Mouse (Mus musculus) spleen, embryonic (tissue): ENCODE measurements at regions not wholly inside any gene's neighbourhood (a gene's known extent, or its start where the extent isn't known, plus 50 kb on each side); places are given as distances from the start of the nearest gene placed in this dataset.

Source experiments
- CTCF ChIA-PET: fragments of 350-600 bp; sonication (Branson Sonifier 250); formaldehyde crosslinking; loops from one replicate; lab custom pipeline; 2022; lab: Charles Lee

DNA sequence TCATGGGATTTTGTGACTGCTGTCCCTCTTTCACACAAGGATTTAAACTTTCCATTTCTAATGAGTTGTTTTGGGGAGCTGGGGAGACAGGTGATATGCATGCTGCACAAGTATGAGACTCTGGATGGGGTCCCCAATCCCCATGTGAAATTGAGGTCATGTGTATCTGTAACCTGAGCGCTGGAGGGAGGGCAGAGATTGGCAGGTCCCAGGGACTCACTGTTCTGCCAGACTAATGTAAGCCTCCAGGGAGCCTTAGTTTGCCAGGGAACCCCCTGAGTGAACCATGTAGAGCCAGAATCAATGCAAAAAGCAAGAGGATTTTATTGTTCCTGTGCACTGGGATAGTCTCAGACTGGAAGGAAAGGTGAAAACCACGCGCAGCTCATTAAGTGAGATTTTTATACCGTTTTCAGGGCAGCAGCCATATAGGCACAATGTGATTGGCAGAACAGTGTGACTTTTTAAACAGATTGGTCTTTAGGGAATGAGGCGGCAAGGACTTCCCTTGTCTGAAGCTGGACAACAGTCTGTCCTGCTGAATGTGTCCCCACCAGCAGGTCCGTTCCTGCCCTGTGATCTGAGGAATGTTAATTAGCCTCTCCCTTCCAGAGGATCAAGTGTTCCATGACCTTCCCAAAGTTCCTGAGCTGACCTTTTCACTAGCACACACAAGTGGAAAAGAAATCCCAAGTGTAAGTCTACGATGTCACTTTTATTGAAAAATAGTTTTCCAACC is 59.9 kb upstream of the Oxgr1 start:
- CTCF ChIA-PET, result no interaction called here

DNA sequence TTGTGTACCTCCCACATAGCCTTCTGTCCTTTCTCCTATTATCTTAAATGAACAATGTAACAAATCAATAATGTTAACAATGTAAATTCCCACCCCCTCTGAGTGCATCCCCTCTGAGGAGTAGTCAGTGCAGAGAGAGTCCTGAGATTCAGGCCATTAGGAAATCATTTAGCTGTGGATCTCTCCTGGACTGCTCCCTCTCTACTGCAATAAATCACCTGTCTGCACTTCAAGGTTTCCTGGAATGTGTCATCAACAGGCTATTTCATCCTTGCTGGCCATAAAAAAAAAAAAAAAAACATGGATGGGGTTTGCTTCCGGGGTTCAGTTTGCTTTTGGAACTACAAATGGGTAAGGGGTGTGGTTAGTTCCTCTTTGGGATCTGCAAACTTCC is 60.5 kb upstream of the Oxgr1 start:
- CTCF ChIA-PET, result no interaction called here

DNA sequence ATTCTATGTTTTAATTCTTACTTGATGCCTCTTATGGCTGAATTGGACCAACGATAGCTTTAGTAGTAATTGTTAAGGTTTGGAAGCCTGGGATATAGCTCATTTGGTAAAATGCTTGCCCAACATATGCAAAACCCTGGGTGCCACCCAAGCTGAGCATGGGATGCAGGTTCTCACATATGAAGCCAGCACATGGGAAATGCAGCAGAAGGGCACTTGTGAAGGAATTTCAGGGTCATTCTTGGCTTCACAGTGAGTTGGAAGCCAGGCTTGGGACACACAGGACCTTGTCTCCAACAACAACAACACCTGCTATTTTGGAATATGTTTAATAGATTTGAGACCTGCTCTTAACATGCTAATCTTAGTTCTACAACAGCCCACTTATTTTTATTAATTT is 67.6 kb upstream of the Oxgr1 start:
- CTCF ChIA-PET, result no interaction called here

DNA sequence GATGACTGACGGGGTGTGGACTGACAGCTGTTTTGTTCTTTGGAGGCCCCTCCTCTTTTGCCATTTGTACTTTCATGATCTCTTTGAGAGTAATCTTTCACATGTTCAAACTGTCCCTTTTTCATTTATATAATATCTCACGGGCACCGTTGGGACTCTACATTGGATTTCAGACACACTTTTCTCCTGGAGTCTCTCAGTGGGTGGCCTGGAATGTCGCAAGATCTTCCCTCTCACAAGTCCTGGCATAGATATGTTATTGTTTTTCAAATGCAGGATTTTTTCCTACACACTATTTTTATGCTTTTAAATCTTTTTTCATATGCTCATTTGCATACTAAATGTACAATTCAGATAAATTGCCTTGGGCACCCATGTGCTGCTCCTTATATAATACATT is 71.1 kb upstream of the Oxgr1 start:
- CTCF ChIA-PET, result no interaction called here

DNA sequence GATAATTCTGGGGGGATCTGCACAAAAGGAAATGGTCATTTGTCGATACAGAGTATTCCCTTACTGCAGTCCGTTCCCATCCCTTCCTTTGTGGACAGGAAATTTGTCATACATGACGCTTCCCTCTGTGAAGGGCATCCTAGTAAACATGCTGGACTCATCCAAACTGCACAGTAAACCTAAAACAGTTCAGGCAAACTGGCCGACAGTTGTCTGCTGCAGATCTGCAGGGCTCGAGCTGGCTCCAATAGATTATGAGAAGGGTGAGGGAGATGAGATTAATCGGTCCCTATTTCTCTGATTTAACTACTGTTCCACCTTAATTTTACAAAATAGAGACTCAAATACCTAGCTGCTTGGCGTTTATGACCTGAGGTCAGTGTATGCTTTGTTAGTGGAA is 76.3 kb upstream of the Oxgr1 start:
- CTCF ChIA-PET, result no interaction called here

DNA sequence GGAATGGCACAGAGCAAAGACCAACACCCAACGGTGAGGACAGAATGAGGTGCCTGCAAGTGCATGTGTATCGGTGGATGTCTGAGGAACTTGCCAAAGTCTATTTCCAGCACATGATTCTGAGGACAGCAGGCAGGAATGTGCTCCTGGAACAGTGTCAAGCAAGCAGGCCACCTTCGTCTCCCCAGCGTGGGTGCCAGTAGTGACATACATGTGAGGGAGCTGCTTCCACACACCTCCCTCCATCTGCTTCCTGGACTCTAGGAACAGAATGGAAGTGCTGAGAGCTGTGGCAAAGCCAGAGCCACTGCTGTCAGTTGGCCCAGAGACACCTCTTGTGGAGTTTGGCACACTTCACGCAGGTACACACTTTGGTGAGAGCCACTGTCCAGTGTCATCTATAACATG is 76.9 kb upstream of the Oxgr1 start:
- CTCF ChIA-PET, result no interaction called here

DNA sequence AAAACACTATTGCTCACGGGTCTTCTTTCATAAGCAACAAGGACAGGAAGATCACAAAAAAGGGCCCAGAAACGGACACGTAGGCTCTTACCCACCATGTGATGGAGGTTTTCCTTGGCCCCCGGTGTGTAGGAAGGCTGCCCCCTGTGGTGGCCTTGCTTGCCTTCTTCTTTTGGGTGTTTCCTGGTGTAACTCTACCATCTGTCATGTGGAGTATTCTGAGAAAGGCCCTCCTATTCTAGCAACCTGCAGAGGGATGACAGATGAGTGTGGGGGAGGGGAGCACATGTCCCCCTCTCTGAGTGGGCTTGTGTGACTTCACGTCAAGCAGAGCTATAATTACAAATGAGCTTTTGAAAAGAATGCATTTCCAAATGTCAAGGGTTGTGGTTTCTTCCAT is 77.3 kb upstream of the Oxgr1 start:
- CTCF ChIA-PET, result no interaction called here

DNA sequence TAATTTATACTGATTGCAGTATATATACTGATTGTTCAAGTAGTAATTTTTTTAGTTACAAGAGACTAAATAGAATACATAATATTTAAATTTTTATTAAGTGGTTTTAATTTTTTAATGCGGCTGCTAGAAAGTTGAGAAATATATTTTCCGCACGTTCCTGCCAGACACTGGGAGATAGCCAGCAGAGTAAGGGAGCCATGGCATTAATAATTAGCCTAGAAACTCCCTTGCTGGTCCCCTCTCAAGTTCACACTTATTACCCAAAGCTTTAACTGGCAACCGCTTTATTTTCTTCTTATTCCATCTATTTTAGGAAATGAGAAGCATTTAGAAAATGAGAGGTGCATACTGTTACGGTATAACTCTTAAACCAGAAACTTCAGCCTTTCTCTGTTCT is 78.0 kb upstream of the Oxgr1 start:
- CTCF ChIA-PET, result no interaction called here

DNA sequence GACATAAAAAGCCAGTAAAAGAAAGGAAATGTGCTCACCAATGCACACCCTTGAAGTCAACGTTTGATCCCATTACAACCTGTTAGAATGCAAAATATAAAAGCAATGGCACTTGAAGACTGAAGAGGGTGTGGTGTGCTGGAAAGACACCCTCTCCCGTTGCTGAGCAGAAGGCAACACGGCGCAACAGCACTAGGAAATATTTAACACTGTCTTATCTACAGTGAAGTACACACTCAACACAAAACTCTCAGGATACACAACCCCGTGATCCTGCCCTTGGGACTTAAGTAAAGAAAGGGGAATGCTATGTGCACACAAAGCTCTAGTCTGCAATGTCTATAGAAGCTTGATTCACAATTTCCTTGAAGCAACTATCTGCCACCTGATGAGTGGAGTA is 83.1 kb upstream of the Oxgr1 start:
- CTCF ChIA-PET, result interaction anchor here (0.6 kb wide), 1 partner anchor 10 kb away, joined by 3 read pairs; no protein-coding TSS in a partner anchor

DNA sequence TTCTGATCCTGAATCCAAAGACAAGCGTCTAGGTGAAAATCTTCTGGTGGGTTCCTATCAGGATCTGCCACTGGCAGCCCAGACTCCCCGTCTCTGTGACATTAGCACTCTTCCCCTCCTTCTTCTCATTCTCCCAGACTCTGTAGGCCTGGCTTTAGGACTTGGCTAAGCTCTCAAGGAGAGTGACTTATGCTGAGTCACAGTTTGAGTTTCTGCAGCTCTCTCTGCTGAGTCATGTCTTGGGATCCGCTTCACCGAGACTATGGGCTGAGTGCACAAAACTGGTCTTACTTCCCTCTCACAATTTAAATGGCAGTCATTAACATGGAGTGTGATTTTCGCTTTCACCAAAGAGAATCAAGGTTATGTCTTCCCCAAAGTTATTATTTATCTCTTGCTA is 85.2 kb upstream of the Oxgr1 start:
- CTCF ChIA-PET, result no interaction called here

DNA sequence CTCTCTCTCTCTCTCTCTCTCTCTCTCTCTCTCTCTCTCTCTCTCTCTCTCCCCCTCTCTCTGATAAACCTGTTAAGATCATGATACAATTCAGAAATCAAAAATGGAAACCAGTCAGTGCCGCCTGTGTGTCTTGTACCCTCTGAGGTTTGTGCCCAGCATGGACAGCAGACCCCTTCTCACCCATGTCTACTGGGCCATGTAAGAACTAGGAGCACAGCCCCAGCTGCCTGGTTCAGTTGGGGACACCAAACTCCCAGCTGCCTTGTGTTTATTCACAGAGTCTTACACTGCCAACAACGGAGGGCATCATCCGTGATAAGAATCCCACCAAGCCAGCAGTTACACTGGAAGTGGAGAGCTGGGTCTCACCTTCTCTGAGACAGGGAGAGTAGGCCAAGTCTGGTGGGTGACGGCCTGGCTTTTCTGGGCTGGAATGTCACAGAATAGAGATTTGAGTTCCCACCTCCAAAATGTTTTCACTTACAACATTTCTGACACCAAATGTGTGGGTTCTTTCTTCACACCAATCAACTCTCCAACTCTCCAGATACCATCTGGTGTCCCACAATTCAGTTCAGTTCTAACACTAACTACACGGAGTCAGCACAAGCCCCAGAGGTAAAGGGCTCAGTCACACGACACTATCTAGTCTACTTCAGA is 92.2 kb upstream of the Oxgr1 start:
- CTCF ChIA-PET, result interaction anchor here (0.7 kb wide), 1 partner anchor 626 kb away, joined by 14 read pairs; no protein-coding TSS in a partner anchor

DNA sequence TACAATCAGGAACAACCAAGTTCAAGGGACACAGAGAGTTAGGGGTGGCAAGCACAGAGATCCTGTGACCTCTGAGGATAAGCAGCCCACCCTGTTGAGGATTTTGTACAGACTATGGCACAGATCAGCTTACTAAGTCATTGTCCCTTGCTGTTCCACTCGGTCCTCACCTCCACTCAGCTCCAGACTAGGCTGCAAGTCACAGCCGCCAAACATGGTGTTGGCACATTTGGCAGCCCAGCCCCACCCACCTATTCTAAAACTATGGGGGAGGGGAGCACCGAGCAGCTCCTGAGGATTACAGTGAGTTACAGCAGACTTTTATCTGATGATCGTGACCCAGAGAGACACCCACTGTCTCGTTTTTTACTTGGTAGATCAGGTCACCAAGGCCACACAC is 93.0 kb upstream of the Oxgr1 start:
- CTCF ChIA-PET, result interaction anchor here (0.7 kb wide), 1 partner anchor 10 kb away, joined by 3 read pairs; no protein-coding TSS in a partner anchor

DNA sequence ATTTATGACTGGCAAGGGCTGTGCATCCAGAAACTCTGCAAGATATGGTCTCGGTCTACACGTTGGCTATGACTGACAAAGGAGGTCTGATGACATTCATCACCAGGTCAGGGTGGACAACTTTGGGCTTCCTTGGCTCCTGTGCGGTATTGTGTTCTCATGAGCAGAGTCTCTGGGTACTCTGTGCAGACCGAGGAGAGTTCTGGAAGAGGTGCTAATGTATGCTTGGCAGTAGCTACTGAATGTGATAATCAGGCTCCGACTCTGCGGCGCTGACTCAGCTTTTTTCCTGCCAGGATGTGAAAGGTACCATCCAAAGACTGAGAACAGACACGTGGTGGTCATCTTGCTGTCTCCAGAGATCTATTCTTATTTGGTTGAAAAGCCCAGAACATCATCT is 94.5 kb upstream of the Oxgr1 start:
- CTCF ChIA-PET, result interaction anchor here (0.6 kb wide), 1 partner anchor 427 kb away, joined by 3 read pairs; no protein-coding TSS in a partner anchor

DNA sequence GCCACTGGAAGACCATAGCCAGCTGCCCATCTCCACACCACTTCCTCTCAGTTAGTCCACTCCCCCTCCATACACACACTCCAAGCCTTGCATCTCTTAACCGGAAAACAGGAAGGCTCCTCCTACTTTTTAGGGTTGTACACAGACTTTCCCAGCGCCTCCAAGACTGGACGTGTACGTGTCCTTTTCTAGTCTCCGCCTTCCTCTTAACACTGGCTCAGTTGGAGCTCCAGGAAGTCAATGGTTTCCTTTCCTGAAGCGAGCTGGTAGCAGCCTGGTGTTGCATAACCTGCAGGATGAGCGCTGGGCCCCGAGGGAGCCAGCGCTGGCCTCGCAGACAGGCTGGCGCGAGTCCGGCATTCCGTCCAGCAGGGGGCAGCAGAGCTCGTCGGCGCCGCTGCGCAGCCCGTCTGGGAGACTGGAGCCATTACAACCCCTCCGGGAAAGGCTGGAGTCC is 95.5 kb upstream of the Oxgr1 start:
- CTCF ChIA-PET, result no interaction called here

DNA sequence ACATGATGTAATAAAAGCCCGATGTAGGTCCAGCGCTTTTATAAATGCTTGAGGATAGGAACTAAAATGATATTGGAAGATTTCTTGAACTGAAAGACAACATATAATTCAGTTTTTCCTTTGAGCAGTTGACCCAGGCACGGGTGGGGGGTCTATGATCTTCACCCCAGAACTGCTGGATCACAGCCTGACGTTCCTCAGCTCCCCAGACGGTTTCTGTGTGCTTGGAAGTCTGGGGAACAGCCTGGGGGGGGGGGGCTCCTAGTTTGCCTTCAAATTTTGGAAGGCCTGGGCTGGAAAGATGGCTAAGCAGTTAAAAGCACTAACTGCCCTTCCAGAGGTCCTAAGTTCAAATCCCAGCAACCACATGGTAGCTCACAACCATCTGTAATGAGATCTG is 96.3 kb upstream of the Oxgr1 start:
- CTCF ChIA-PET, result interaction anchor here (0.6 to 0.7 kb wide), 5 partner anchors 15 to 1510 kb away, joined by 3 to 10 read pairs (median 5); no protein-coding TSS in a partner anchor

DNA sequence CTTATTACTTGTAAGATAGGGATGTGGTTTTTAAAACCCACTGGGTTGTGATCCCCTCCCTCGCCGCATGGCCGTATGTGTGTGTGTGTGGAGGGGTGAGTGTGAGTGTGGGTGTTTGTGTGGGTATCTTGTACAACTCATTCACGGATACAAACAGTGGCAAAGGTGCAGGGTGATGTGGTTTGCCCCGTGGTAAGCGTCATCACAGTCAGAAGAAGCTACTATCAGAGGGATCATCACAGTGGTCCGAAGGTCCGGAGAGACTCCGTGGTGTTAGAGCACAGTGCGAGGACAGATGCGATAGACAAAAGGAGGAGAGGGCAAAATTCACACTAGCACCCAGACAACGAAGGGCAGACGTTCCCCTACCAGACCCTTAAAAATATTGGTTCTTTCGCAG is 97.0 kb upstream of the Oxgr1 start:
- CTCF ChIA-PET, result interaction anchor here (0.7 kb wide), 3 partner anchors 88 to 1509 kb away, joined by 5 to 10 read pairs (median 8); no protein-coding TSS in a partner anchor

DNA sequence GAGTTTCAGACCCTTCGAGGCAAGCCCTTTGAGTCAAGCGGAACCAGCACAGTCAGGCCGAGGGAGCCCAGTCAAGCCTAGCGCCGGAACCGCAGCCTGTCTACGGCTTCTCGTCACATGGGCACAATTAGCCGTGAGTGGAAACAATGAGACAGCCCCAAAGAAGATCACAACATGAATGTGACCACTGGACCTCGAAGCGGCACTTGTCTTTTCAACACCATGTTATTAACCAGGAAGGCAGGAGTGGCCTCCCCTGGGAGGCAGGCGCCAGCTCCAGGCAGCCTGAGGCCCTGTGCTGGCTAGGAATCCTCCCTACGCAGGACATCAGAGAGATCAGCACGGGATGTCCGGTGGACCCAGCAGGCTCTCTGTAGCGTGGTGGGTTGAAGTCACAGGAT is 97.4 kb upstream of the Oxgr1 start:
- CTCF ChIA-PET, result no interaction called here

DNA sequence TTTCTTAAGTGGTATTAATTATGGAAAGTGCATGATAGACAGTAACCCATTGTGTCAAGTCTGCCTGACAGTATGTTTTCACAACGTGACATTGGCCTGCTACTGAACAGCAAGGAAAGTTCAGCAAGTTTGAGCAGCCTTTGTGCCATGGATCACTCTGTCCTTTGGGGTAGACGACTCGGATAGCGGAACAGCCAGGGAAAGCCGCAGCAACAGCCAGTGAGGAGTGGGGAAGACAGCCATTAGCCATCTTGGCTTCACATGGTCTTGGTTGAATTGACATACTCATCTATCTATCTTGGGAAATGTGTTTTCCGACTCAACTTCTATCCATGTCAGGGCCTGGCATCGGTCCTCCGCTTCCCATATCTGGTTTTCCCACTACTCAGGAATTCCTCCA is 98.0 kb upstream of the Oxgr1 start:
- CTCF ChIA-PET, result no interaction called here

DNA sequence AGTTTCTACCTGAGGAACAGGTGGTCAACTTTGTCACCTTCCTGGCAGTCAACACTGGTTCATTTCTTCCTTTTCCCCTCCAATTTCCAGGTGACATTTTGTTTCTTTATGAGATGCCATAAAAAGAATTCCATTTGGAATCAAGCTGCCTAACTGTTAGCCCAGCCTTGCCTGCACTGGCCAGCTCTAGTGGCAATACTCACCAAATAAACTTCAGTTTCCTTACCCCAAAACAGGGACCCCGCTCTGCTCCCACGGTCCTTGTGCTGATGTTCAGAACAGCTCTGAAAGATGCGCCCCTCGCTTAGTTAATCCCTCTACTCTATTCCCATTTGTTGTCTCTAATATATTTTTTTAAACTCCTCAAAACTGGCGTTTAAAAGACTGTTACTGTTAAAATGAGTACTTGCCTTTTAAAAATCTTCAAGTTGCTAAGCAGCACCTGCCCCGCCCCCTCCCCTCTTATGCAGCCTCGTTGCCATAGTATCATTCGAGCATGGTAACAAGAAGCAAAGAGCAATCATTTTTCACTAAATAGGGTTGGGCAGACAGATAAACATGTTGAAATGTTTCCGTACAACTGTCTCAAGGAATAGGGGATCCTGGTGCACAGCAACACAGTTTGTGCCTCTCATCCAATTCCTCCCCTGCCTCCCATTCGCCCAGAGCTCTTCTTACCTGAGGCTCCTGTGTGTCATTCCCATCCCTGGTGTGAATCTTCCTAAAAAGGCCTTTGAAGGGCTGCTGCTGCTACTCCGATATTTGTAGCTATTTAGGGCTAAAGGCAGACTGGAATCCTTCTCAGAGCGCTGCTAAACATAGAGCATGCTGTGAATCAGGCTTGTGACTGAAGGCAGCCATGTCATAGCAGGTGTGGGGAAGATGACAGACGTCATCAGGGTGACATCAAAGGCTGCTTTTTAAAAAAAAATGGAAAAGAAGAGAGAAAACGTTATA is 98.8 kb upstream of the Oxgr1 start:
- CTCF ChIA-PET, result no interaction called here

DNA sequence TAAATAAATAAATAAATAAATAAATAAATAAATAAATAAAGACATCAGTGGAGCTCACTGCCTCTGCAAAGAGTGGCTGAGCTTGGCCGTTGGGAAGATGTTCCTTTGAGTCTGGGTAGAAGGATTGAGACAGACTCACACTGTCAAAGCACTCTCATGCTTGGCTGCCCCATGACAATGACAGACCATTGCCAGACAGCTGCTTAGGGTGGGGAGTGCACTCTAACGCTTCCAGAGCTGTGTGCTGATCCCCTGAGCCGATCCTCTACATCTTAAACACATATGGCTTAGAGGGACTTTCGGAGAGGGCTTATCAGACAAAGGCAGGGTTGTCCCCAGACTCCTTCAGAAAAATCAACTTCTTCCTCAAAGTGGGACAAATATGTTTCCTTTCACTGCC is 100.0 kb upstream of the Oxgr1 start:
- CTCF ChIA-PET, result no interaction called here

DNA sequence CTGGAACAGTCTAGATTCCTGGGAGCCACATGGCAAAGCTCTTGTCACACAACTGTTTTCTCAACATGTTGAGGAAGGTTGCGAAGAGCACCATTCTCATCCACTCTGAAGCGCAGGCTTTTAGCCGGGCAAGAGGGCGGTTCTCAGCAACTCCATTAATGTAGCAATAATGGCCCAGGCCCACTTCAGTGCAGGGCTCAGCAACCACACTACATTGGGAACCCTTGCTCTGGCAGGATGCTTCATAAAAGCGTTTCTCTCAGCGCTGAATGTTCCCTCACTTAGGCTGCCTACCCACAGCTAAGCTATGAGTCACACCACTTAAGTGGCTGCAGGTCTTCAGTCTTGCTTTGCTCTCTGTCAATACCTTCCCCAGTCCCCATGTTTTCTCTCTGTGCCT is 102.2 kb upstream of the Oxgr1 start:
- CTCF ChIA-PET, result no interaction called here

DNA sequence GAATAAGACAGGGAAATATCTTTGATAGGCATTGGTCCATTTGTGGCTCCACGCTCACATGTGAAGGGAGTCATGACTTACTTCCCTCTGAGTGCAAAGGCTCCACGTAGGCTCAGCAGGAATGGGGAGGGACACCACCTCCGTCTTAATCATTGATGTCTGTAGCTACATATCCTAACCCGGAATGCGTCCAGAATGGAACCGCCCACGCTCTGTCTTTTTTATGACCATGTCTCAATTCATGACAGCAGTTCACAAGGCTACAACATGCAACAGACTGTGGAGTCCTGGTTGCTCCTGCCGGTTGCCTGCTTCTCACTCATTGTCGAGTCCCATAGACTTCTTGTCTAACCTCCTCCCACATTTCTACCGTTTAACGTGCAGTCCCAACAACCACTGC is 104.1 kb upstream of the Oxgr1 start:
- CTCF ChIA-PET, result no interaction called here
